Mouse (Mus musculus) spleen, postnatal 14 days (tissue): ENCODE measurements around the gene Cab39l.

Experiments
- DNase-seq, 2 experiments: peaks; one replicate each; pipeline ENCODE4 v3.0.0; 2021 to 2022; ENCODE audit warnings: low spot score in 2 of 2

The Cab39l gene

DNA sequence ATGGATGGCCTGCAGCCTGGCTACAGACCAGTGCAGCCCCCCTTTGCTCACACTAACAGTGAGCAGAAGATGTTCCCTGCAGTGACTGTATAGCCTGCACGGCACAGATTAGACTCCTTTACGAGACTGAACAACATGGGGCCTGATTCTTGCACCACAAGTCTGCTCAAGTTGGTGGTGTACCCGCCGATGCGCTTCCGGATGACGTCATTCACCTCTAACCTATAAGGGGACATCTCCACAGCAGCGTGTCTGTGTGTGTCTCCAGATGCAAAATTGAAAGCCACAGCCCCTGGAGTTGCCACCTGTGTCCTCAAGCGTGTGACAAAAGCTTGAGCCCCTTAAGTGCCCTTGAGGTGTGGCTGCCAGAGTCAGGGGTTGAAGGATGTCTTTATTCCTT, 189.3 kb downstream of the Cab39l start:
- no peak for DNase-seq

DNA sequence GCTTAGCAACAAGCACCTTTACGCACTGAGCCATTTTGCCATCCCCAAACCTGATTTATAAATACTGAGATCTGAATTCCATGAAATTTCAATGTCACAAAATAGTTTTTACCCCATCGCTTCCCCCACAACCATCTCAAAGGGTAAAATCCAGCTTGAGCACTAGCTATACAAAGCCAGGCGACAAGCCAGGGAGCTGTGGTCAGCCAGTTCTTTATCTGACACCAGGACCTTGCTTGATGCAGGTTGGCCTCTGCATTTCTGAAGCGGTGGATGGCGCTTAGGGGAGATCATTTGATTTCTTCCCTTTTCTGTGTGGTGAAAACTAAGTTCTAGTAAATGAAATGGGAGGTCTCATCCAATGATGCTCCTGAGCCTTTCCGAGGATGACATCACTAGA, 191.3 kb downstream of the Cab39l start:
- DNase-seq: no peak

DNA sequence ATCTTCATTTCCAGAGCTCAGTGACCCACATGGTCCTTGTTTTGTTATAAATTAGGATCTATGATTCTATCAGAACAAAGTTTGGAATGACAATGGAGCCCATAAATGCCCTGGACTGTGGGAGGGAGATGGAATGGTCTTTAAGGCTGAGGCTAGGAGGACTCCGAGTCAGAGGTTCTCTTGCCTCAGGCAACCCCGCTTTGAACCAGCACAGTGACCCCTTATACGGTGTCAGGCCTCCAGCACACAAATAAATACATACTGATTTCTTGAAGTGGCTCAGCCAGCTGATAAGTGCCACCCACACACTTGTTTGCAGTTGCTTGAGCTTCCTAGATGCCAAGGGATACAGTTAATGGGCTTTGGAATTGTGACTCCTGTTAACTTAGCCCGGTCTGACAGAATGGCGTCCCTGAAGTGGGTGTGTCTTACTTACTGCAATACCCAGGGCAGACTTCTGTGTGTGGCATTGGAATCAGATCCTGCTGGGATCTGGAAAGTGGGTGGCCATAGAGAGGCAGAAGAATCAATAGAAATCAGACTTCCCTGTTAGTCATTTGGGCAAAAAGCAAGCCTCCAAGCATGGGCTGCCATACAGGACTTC, 192.6 kb downstream of the Cab39l start:
- no peak for DNase-seq

DNA sequence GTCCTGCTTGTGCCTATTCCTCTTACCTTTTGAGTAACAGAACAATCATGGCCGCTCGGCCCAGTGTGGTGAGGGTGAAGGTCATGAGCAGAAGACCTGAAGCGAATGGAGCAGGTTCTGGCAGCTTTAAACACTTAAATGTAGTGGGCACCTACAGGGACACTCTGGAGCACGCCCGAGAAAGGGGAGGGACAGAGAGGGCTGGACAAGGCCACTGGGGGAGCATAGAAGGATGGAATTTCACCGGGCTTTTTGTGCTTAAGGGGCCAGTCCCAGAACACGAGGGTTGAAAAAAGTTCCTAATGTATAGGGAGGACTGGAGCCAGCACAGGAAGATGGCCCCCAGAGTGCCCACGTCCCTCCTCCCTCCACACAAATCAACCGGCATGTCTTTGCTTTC, 193.2 kb downstream of the Cab39l start:
- no peak for DNase-seq
